Mouse (Mus musculus) testis, adult 2 months (tissue): ENCODE results near the gene Cryzl2.

ENCODE experiments used
- CTCF ChIP-seq: fragments of 200-500 bp; IDR thresholded peaks from 2 replicates; pipeline ENCODE4 v1.5.1; 2012; ENCODE audit warnings: low read depth, mild to moderate bottlenecking, inconsistent platforms, low read length, moderate library complexity; ENCODE audit not compliant: control insufficient read depth, insufficient read depth, insufficient replicate concordance
- POLR2A ChIP-seq: fragments of 200-500 bp; IDR thresholded peaks from 2 replicates; pipeline ENCODE4 v1.6.1; 2012; ENCODE audit warnings: low read depth, mild to moderate bottlenecking, inconsistent platforms, low read length, moderate library complexity; ENCODE audit not compliant: control insufficient read depth

DNA sequence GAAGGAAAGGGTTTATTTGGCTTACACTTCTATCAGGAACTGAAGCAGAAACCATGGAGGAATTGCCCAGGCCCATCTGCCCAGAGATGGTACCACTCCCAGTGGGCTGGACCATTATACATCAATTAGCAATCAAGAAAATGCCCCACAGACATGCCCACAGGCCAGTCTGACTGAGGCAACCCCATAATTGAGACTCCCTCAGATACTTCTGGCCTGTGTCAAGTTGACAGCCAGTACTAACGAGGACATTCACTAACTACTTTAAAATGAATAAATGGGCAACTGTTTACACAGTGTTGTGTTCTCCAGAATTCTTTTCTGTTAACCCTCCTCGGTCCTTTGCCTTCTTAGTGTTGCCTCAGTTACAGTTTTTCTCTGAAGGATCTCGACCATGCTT, 4.0 kb downstream of the Cryzl2 start:
- no peak for TF ChIP-seq CTCF
- TF ChIP-seq POLR2A: no peak
